Mouse (Mus musculus) layer of hippocampus, postnatal 14 days (tissue): ENCODE results near the gene Lrp5. TPM values are rescaled to one million over a fixed set of nuclear protein-coding genes. Genes with fewer than 3 reads are reported as not detected.
A peak's percentile ranks its signal among the peaks of the same experiment; 100 is the strongest.
"Not testable (repeated sequence)": the region's sequence is repeated elsewhere in the genome, so short reads cannot be mapped to it uniquely, and the experiment has no call there.

ENCODE experiments used
- DNase-seq, 2 experiments: peaks; one replicate each; pipeline ENCODE4 v3.0.0; 2021 to 2022; ENCODE audit warnings: low spot score in 2 of 2, mixed read lengths in 1 of 2
- total RNA-seq, 2 experiments: library from RNA; stranded (reverse); gene quantifications; 2 replicates each; pipeline ENCODE4 v1.2.3; 2021

Gene Lrp5
- total RNA-seq, 2 experiments from 2014 or later: 13.7 to 14.8 TPM

DNA sequence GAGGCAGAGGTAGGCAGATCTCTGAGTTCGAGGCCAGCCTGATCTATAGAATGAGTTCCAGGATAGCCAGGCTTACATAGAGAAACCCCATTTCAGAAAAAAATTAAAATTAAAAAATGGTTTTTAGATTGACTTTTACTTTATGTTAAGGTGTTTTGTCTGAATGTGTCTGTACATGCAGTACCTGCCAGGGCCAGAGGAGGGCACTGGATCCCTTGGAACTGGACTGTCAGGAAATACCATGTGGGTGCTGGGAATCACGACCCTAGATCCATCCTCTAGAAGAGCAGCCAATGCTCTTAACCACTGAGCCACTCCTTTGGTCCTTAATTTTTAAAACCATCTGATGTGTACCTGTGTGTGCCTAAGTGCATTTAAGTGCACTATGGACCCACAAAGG is 67.0 kb downstream of the Lrp5 start:
- DNase-seq: no peak

DNA sequence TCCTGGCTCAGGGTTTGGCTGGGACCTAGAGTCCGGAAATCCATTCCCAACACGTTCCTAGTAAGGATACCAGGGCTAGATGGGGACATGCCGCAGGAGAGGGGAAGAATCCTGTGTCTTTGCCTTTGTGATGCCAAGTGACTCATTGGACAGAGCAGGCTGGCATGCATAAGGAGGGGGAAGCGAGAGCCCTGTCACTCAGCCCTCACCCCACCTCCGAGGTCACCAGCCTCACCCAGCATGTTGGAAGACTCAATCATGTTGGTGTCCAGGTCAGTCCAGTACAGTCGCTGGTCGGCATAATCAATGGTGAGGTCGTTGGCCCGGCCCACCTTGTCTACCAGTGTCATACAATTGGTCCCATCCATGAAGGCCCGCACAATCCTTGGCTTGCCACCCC is 72.4 kb downstream of the Lrp5 start:
- DNase-seq: no peak

DNA sequence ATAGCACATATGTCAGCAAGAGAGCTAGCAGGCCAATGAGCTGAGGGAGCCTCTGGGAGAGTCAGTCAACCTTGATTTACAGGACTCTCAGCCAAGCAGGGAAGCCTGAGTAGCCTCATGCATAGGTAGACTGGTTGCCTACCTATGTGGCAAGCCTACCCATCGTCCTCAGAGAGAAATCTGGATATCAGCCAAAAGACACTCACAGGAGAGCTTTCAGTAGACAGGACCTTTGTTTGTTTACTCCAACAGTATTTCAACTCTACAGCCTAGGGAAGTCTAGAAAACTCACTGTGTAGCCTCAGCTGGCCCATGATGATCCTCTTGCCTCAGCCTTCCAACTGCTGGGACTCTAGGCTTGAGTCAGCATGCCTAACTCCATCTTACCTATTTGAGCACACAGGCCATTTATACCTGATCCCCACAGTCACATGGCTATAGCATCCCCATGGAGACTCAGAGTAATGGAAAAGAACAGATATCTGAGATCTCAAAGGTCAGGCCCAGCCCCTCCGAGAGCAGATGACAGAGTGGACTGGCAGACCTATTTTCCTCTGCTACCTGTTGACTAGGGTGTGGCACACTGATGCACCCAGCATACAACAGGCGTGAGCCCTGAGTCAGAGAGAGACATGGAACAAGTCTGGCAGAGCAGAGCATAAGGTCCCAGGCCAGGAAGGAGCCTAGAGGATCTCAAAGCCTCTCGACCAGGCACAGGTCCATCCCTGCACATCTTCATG is 73.7 kb downstream of the Lrp5 start:
- DNase-seq: no peak

DNA sequence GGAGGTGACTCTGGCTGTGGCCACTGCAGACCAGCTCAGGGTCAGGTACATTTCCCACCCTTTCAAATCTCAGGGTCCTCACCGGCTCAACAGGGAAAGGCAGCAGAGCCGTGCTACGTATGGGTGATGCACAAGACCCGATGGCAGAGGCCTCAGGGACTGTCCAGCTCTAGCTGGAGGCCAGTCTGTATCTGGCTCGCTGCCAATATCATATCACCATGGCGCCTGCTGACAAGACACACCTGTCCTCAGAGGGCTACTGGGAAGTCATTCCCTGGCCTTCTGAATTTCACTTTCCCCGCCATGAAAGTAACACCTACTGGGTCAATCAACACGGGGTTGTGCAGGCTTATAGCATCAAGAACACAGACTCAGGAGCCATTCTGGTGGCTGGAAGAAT is 74.6 kb downstream of the Lrp5 start:
- no peak for DNase-seq

DNA sequence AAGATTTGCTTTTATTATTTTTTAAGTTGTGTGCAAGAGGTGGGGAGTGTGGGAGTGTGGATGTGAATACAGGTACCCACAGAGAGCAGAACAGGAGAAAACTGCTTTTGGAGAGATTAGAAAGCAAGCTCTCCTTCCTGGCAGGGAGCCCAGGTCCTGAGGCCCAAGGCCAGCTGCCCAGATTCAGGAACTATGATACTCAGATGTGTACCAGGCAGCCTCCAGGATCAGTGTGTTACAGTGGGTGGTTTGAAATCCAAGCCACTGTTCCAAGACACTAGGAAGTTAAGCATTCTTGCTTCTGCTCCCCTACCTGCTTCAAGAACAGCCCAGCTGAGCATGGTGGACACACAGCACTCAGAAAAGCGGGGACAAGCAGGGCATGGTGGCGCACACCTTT is 75.5 kb downstream of the Lrp5 start:
- no peak for DNase-seq

DNA sequence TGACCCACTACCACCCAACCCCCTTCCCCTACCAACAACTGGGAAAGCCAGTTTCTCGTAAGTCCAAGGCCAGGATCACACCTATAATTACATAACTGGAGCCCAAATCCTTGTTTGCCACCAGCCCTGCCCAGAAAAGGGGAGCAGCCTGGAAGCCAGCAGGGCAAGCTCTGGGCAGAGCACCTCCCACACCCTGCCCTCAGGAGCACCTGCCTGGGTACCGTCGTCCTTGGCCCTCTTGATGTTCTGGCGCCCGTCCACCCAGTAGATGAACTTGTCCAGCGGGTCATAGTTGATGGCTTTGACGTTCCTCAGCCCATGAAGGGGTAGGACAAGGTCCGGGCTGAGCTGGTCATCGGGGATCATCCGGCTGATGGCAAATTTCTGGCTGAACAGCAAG is 76.5 kb downstream of the Lrp5 start:
- no peak for DNase-seq

DNA sequence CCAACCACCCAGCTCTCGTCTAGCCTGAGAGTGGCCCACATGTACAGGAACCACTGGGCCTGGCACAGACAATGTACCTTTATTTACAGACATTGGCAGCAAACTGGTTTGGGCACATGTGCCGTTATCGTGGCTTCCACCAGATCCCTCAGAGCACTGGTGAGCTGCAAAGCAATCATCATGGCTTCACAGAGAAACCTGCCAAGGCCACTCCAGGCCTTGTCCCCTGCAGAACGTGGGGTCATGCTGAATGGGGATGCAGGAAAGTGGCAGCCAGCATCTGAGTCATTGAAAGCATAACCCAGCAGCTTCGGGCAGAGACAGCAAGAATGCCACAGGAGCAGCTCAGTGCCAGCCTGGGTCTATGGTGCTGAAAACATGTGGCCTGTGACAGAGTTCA is 92.0 kb downstream of the Lrp5 start:
- DNase-seq: no peak

DNA sequence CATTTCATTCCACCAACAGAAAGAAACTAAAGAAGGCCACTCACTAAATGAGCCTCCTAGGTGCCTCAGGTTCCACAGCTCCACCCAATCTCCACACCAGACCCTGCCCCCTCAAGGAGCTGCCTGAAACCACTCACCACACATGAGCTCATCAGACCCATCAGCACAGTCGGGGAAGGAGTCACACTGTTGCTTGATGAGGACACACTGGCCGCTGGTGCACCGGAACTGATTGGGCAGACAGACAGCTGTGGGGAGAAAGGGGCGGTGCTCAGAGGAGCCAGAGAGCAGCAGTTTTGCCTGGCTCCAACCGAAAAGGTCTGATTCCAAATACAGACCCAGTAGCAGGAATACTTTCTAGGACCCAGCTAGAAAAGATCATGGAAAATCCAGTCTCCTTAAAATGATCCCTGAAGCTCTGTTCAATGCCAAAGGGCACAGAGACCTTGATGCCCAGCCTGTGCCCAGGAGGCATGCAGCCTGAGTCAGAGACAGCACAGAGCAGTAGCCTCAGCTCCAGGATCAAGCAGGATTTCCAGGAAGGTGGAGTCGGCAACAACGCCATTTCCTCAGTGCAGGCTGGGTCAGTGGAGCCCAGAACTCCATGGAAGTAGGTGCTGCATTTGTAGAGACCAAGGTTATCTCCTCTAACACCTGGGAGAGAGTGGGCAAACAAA is 92.8 kb downstream of the Lrp5 start:
- no peak for DNase-seq

DNA sequence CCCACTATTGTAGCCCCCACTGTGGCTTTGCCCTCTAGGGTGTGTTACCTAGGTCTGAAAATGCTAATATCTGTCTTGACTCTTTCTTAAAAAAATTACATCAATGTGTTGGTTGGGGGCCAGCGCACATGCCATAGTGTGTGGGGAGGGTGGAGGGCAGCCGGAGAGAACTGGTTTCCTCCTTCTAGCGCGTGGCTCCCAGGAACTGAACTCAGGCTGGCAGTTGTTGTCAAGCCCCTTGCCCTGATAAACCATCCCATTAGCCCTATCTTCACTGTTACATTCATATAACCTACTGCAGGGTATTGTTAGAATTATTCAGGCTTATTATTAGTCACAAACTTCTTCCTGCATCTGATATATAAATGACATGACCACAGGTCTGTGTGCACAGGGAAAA is 96.4 kb downstream of the Lrp5 start:
- no peak for DNase-seq

DNA sequence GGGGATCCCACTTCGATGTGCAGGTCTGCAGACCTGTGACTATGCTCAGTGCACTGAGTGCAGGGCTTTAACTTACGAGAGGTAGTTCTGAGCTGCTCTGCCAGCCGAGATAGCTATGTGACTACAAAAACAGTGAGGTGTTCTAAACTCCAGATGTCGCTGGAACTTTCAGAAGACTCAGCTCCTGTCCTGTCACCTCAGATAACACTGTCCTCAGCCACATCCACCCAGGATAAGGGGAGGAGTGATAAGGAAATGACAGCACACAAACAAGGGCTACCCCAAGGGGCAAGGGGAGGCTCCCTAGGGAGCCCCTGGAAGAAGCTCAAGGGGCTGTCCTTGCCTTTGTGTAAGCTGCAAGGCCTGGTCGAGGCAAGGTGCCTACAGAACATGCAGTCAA is 96.8 kb downstream of the Lrp5 start:
- DNase-seq: no peak

DNA sequence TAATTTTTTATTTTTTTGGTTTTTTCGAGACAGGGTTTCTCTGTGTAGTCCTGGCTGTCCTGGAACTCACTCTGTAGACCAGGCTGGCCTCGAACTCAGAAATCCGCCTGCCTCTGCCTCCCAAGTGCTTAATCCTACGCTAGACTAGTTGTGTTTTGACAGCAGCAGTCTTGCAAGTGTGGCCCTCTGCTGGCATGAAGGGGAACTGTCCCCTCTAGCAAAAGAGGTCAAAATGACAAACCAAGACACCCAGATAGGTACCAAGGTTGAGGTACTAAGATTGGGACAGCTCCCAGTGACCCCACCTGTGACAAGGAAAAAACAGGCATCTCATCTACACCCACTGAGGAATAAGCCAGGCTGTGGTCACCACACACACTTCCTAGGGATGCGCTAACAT is 98.6 kb downstream of the Lrp5 start:
- not testable (repeated sequence) for DNase-seq

DNA sequence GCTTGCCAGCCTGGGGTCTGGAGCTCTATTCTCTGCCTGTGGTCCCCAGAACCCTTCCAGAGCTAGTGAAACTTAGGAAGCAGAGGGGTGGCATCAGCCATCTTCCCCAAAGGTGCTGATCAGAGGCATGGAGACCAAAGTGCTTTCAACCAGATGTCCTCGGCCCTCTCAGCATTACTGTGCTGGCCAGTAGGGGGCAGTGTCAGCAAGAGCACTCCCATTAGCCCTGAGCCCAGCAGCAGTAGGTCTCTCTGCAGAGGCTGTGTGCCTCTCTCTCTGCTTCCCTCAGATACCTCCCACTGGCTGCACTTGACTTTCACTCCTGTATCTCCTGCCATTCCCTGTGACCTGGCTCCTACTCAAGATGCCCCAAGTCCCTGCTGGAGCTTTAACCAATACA is 99.8 kb downstream of the Lrp5 start:
- peak in 1 of 2 experiments; percentile 43 for DNase-seq

DNA sequence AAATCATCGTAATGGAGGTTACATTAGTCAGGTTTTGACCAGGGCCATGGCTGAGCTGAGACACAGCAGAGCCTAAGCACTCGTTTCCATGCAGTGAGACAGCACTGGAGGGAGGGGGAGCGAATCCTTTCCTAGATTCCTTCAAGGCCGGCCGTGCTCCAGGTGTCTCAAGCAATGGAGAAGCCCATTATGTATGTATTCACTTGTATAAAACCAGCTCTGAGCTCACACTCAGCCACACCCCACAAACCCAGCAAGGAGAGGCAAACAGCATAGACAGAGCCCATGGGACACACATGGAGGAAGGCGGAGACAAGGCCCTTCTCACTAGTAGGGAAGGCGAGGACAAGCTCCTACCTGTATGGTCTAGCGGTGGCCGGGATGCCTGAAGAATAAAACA is 100.3 kb downstream of the Lrp5 start:
- no peak for DNase-seq

DNA sequence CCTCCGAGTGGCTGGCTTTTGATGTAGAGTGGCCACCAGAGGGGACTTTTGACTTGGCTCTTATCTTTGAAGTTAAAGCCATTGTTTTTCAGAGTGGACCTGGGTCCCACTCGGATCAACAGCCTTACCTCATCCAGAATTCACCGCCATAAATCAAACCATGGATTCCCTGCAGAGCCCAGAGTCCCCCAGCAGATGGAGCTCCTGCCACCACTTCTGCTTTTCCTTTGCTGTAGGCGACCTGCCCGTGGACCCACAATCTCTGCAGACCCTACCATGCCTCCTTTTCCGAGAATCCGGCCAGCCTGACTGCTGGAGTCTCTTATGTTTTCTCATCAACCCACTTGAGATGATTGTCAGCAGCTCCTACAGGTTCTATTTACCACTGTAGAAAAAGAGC is 105.0 kb downstream of the Lrp5 start:
- peak; percentile 65 to 74 for DNase-seq

DNA sequence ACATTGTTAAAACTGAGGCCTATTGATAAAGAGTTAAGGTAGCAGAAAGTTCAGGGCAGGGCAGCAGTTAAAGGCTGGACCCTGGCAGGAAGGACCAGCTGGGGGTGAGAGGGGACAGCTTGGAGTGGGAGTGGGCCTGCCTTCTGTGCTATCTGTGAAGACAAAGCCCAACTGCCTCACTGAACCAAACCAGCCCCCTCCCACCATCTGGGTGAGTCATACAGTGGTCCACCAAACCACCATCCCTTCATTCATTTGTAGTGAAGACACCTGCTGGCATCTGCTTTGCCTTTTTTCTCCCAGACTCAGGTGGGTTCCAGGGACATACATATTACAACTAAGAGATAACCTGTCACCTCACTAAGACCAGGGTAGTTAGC is 108.5 kb downstream of the Lrp5 start:
- no peak for DNase-seq

DNA sequence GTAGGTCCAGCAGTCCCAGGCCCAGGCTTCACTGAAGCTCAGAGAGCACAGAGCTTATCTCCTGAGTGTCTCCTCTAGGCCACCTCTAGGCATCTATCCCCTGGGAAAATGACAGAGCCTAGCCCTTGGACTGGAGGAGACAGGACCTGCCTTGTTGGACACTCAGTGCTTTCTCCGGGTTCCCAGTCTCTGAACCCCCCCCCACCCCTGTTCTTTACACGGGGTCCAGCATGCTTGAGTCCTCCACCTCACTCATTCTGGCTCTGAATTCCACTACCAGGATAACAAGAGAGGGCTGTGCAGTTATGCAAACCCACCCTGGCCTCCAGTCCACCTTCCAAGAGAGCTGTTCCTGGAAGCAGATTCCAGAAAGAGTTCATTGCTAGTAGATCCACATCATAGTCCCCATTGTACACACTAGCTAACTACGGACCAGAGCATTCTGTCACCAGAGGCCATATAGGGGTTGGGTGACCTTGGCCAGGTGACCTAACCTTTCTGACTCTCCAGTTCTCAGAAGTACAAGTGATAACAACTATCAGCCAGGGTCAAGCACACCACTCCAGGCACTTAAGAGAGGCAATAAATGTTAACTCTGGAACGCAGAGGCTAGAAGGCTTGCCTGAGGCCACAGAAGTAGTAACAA is 109.0 kb downstream of the Lrp5 start:
- no peak for DNase-seq

DNA sequence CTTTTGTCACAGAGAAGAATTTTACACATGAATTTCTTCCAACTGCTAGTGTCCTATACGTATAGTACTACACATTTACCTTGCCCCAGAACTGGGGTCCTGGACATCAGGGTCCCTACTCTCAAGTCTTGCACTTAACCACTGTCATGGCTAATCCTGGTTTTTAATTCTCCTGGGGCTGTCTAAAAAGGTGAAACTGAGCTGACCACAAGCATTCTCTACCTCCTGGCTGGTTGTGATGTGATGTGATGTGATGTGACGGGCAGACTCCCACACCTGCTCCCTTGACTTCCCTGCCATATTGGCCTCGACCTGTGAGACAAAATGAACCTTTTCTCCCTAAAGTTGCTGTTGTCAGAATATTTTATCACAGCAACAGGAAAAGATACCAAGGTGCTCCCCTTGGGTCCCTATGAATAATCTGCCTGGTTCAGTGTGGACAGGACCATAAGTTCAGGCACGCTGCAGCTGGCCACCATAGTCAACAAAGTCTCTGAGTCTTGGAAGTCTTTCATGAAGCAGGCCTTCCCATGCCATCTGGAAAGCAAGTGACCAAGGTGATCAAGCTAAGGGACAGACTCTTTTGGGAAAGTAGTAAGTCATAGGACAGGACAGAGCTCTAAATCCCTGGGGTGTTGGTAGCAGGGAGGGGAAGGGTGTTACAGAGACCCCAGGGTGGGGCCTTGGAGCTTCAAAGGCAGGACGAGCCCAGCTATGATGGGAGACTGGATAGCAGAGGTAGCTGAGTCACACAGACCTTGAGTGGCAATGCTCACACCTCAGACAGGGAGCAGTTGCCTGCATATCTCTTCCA is 109.7 kb downstream of the Lrp5 start:
- no peak for DNase-seq

DNA sequence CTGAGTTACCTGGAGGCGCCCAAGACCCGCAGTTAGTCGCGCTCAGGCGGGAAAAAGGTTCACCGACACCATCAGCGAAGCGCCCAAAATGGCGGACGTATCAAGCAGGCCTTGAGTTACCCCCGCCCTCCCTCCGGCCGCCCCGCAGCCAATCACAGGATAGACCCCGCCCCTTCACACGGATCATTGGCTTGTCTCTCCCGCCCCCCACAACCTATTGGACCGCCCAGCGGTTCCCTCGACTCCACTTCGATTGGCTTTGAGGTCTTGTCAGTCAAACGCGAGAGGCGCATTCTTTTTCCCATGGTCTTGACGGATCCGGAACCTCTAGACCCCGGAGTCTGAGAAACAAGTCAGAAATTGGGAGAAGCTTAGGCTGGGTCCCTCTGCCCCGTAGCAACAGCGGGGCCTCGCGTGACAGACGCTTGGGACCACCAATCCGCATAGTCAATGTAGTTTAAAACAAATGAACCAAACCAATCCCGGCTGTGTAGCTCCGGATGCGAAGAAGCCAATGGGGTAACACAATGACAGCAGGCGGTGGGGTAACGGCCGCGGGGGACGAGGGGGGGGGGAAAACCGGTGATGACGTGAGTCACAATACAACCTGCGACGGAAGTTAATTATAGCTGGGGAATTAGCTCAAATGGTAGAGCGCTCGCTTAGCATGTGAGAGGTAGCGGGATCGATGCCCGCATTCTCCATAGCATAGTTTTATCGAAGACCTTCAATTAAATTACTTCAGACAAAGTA is 110.6 kb downstream of the Lrp5 start, which contains the start of gene Ppp6r3:
Ppp6r3 (minus strand) TSS at position 118 of the 753 bp plus-strand sequence.
- DNase-seq: peak; percentile 97 to 99

DNA sequence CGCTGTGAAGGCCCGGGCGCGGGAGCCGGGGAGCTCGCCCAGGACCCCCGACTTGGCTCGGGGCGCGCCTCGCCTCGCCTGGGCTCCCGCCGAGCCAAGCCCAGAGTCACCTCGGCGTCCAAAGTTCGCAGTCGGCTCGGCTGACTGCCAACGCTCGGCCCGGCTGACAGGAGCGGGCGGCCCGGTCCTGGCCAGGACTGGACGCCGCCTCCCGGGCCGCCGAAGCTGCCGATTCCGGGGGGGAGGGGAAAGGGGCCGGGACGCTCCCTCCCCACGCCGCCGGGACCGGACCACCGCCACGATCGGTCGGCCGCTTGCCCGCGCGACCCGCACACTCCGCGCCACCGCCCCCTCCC is 111.1 kb downstream of the Lrp5 start:
- DNase-seq: no peak

DNA sequence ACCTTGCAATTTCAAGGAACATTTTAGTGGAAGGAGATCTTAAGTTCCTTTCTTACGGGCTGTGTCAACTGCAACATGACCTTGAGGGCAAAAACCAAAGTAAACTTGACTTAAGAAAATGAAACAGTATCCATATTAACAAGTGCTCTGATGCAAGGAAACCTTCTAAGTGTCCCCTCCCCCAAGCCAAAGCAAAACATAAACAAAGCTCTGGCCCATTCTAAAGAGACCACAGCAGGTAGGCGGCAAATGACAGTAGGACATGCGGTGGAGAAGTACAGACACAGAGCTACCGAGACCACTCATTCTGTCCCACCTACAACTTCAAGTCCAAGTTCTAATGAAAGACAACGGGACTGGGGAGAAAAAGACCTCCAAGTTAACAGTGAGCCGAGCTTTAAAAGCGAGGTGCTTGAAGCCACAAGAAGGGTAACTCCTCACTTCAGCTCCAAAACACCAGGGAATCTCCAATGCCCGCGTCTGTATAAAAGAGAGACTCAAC is 111.7 kb downstream of the Lrp5 start:
- no peak for DNase-seq

DNA sequence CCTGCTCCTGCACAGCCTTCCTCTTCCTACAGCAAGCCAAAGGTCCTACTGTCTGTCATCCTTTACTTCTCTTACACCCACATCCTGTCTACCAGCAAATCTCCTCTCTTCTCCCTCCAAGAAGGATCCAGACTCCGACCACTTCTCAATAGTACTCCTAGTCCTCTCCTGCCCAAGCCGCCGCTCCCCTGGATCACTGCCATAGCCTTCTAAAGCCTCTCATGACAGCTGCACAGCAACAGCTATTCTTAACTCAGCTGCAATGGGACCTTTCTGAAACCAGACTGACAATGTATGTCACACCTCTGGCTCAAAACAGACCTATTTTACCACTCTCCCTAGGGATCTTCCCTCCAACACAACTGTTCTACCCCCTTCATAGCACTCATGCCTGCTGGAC is 122.1 kb downstream of the Lrp5 start:
- no peak for DNase-seq
